Mouse (Mus musculus): ENCODE data around the gene Thyn1.

Gene Thyn1

DNA sequence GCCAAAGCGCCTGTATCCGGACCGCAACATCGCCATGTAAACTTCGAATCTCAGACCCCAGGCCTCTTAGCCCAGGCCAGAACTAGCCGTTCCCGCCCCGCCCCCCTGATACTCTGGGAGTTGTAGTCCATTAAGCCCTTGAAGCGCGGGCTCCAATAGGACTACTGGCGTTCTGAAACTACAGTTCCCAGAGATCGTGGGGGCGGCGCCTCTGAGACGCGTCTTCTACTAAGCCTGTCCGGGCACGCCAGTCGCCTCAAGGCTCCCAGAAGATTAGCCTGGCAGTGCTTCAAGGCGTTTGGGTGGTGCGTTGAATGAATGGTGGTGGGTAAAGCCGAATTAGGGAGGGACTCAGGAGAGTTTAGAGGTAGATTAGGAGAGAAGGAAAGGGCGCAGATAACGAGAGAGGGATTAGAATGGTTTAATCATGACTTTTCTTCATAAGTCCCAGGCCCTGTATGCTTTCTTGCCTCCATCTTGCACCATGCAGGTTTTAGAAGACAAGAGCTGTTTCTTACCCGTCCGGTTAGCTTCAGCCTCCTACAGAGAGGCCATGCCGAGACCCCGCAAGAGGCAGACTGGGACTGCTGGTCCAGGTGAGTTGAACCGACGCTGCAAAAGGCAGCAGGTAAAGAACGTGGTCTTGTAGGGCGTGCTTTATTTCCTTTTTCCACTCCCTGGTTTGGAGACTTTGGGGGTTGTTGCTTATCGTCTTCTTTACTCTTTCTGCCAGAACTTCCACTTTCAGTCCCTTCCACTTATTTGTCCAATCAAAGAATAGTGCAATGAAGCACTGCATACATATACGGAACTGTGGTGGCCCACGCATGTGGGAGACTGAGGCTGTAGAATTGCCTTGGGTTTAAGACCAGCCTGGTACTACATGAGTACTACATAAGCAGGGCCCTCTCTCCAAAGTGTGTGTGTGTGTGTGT, at the start of gene Thyn1, which contains the start of gene Acad8:
TSS of gene Thyn1 (plus strand) at position 250 of the 935 bp plus-strand sequence.
TSS of gene Acad8 (minus strand) at position 106 of the 935 bp plus-strand sequence.
- DNase-seq (ENCODE audit: low read depth, low spot score) = peak; percentile 99

DNA sequence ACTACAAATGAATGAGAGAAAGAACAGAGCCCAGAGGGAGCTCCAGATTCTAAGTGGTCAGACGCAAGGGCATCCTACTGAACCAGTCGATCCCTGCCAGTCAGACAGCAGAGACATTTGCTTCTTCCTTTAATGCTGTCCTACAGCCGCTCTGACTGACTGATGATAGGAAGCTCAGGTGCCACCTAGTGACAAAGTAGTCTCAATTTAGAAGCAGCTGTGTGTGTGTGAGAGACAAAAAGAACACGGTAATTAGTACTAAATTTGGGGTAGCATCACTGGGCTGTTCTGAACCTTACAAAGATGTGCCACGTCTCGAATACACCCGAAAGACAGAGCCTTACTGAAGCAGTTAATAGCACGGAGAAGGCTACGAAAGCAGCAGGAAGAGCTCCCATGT, 21.8 kb upstream of the Thyn1 start:
- peak; percentile 19 for DNase-seq (ENCODE audit: low read depth, low spot score)

DNA sequence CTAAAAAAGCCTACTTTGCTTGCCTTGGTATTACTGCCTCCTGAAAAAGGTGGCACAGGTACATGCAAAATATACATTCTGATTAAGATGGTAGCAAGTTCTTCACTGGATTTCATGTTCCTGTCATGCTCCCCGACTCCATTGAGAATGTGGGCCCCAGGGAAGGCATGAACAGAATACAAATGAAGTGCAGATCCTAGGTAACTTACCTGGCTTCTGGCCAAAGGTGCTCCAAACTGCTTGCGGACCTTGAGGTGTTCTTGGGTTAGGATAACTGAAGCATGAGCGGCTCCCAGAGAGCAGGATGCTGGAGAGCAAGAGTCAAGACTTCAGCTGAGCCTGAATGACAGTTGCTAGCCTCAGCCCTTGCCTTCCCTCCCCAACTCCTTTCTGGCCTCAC, 20.7 kb upstream of the Thyn1 start:
- DNase-seq (ENCODE audit: low read depth, low spot score) = no peak

DNA sequence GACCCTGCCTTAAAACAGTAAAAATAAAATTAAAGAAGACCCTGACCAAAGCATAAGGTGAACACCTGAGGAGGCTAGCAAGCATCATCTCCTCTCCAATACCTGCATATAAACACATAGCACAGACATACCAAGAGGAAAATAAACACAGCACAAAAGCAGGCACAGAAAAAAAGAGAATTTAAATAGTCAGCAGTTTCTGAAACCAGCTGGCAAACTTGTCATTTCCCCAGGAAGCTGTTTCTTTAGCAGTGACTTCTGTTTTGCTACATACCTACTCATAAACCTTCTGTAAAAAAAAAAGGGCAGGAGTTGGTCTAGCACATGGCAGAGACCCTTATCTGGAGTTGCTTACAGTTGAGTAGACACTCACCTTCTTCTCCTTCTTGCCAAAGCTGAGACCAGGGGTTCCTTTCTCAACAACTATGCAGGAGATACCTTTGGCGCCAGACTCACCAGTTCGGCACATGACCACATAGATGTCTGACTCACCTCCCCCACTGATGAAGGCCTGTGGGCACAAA, 14.4 kb upstream of the Thyn1 start:
- no peak for DNase-seq (ENCODE audit: low read depth, low spot score)

GRCm38 (mm10) chr9:26985668-26986277, 13.7 kb upstream of the Thyn1 start:
- no peak for DNase-seq (ENCODE audit: low read depth, low spot score)

- DNase-seq (ENCODE audit: low read depth, low spot score) = no peak
These were observed 9.3 kb upstream of the Thyn1 start for GRCm38 (mm10) chr9:26990181-26990580.

DNA sequence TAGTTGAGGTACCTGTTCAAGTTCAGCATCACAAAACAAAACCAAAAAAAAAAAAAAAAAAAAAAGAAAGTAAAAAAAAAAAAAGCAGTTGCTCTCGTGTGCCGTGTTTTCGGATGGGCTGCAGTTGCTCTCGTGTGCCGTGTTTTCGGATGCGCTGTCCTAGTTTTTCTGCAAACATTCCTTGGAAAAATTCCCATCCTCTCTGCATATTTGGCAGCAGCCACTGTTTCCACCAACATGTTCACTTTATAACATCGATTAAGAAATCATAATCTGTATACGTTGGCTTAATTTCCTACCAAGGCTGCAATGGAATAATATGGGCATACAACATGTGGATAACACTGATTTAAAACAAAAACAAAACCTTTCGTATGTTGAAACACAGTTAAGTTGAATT, 6.4 kb upstream of the Thyn1 start:
- DNase-seq (ENCODE audit: low read depth, low spot score) = no peak

GRCm38 (mm10) chr9:26993900-26994299, 5.6 kb upstream of the Thyn1 start:
- DNase-seq (ENCODE audit: low read depth, low spot score) = no peak

DNA sequence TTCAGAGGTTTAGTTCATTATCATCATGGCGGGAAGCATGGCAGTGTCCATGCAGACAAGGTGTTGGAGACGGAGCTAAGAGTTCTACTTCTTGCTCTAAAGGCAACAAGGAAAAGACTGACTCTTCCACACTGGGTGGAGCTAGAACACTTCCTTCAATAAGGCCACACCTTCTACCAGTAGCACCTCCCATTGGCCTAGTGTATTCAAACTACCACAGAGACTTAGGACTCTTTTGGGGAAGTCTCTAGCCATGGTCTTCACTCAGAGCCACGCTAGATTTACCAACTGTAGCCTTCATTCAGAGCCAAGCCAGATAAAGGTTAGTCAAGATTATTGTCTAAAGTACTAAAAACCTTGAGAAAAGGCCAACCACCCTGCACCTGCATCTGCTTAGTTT, 2.4 kb upstream of the Thyn1 start:
- DNase-seq (ENCODE audit: low read depth, low spot score) = peak; percentile 60

DNA sequence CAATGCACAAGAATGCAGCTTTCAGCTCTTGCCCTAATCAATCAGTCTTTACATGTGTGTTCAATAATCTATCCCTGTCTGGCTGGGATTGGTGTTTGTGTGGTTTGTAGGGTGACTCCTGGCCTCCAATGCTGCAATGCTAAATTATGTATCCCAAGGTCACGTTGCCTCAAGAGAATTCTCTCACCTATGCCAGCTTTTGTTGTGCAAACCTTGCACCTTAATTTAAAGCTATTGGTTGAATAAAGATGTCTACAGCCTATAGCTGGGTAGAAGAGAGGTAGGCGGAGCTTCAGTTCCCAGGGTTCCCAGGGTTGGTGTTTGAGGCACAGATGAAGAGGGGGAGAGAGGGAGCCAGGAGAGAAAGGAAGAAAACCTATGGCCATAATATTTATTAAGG, 2.0 kb upstream of the Thyn1 start:
- peak; percentile 53 for DNase-seq (ENCODE audit: low read depth, low spot score)

DNA sequence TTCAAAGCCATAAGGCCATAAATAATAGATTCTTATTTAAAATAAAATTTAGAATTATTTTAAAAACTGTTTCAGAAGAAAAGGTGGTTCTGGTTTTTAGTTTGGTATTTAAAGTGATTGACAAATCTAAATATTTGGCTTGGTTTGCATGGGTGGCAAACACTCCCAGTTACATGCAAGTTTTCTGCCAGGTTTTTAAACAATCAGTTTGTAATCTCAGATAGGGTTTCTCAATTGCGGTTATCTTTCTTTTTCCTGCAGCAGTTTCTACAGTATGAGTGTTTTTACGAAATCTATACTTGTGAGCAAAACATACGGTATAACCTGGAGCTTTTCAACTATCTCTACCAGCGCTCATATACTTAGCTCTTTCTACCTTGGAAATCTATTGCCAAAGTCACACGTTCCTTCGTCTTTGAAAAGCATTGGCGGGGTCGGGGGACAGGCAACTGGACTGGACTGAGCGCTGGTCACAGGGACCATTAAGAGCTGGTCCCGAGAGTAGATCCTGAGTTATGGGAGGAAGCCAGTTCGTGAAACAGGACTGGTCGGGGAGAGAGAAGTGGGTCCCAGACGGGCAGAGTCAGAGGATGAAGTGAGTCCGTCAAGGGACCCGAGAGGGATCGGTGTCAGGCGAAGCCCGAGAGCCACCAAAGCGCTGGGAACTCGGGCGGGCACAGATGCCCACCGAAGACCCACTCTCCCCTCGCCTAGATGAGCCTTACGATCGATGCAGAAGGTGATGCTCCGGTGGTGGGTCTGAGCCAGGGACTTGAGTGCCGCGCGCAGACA, 645 bp upstream of the Thyn1 start:
- no peak for DNase-seq (ENCODE audit: low read depth, low spot score)

- DNase-seq (ENCODE audit: low read depth, low spot score) = no peak
These were observed 5.7 kb downstream of the Thyn1 start for GRCm38 (mm10) chr9:27005231-27005630.

DNA sequence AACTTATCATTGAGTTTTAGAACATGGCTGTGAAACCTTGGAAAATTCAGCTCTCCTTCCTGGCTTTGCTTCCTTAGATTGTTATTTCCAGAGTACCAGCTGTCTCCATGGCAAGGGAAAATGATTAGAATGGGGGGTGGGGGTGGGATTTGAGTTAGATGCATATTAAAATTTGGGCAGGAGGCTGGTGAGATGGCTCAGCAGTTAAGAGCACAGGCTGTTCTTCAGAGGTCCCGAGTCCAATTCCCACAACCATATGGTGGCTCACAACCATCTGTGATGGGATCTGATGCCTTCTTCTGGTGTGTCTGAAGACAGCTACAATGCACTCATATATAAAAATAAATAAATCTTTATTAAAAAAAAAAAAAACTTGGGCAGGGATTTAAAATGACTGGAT, 6.4 kb downstream of the Thyn1 start:
- no peak for DNase-seq (ENCODE audit: low read depth, low spot score)

DNA sequence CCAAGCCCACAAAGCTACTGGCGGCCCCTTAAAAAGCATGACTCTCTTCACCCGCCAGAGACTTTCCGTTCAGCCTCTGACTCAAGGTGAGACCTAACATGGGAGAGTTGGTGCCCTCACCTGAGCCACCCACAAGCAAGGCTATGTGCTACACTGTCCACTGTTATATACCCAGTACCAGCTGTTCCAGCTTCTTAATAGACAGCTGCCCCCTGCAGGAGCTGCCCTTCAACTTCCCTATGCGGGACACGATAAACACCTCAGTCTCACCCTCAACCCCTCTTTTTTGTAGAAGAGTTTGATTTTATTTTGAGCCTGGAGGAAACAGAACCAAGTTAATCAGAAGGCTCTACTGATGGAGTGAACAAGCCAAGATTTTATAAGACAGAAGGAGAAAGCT, 7.4 kb downstream of the Thyn1 start:
- no peak for DNase-seq (ENCODE audit: low read depth, low spot score)

- no peak for DNase-seq (ENCODE audit: low read depth, low spot score)
These were observed 9.7 kb downstream of the Thyn1 start for GRCm38 (mm10) chr9:27009231-27009630.

DNA sequence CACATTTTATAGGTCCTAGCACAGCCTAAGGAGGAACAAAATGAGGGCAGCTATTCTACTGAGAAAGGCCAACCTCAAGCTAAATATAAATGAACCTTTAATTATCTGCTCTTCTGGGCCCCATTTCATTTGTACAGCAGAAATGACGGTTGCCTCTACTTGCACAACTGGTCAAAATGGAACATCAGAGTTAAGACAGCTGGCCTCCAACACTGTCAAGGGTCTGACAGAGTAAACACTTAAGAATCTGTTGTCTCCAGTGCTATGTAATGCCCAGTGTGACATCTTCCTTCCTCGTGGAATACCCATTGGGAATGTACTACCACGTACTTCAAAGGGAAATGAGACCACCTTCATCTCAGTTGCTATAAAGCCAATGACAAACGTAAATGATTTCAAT, 12.1 kb downstream of the Thyn1 start:
- DNase-seq (ENCODE audit: low read depth, low spot score) = no peak

DNA sequence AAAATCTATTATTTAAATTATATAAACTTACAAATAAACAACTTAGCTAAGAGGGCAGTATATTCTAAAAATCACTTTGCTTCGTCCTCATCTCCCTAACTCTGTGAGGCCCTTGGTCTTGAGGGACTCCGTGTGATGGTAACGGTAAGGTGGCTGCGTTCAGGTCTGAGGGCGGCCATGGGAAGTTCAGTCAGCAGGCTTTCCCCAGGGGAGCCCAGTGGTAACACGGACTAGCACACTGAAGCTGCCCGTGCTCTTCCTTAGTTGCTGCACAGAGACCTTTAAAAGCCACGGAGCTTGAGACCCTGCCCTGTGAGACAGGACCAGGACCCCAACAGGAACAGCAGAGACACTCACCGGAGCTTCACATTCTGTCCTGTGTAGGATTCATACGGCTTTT, 19.5 kb downstream of the Thyn1 start:
- no peak for DNase-seq (ENCODE audit: low read depth, low spot score)

- DNase-seq (ENCODE audit: low read depth, low spot score) = no peak
These were observed 24.2 kb downstream of the Thyn1 start for GRCm38 (mm10) chr9:27023681-27024080.

GRCm38 (mm10) chr9:27026708-27027107, 27.2 kb downstream of the Thyn1 start:
- DNase-seq (ENCODE audit: low read depth, low spot score) = no peak

DNA sequence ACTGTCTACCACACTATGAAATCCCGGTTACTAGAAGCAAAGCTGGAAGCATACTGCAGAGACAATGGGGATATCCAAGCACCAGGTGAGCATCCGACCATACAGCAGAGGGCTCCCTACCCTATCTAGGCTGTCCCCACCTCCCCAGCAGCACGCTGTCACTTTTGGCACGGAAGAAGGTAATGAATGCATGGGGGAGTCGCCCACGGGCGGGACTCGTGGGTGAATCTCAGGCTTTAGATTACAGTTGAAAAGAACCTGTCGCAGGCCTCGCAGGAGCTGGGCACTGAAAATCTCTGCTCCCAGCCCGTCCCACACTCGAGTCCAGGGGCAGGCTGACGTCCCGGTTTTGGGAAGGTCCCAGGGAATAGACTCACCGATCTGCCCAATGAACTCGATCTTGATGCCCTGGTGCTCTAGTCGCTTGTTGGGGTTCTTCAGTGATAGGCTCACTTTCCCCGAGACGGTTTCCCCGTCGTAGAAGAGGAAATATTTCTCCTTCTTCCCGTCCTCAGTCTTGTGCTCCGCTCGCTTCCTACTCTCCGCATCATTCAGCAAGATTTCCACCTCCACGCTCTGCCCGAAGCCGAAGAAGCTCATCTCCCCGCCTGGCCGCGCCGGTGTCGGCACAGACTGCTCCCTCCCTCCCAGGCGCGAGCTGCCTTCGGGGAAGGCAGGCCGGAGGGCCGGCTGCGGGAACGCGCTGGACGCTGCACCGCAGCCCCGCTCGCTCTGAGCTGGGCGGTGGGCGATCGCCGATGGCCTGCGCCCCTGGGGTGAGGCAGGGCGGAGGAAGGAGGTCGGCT, 29.7 kb downstream of the Thyn1 start:
- peak; percentile 59 for DNase-seq (ENCODE audit: low read depth, low spot score)

All from R1 (cell line).